Mouse (Mus musculus) frontal cortex, adult (tissue): ENCODE results near the gene Tsnax.

Source experiments
- ATAC-seq: cut with Nextera tagmentation; 2 replicates; pipeline ENCODE4 v1.9.2; 2017; ENCODE audit warnings: mild to moderate bottlenecking, moderate library complexity, mixed read lengths; ENCODE audit not compliant: low TSS enrichment

Gene Tsnax

DNA sequence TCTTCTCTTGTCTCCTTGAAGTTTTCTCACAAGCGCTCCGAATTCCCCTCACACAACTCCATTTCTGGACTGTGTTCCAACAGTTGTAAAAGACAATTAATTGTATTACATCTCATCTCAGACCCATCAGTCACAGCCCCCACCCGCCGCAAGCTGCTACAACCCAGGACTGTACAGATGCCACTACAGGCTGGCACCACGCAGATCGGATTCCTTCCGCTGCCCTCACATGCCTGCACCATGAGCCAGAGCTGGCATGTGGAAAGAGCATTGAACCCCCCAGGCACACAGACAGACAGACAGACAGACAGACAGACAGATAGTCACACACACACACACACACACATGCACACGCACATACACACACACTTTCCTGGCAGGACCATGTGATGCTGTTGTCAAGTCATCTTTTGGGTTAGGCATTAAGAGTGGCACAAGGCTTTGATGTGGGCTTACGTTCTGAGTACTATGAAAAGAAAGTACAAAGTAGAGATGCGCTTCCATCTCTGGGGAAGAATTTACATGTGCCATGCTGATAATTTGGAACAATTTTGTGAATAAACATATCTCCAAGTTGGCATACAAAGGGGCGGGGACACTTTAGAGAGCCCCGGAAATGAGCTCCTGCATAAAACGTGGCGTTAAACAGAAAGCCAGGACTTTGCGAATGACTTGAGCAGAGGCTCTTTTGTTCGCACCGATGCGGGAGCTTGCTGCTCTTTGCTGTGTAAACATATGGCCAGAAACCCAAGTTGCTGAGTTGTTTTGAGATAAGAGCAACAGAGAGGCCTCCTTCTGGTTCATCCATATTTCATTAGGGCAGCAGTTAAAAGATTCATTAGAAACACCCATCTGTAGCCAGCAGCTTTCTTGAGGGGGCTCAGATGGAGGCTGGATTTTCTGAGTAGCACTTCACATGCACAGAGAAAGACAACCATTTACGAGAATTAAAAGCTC, 67.9 kb downstream of the Tsnax start:
- no peak for ATAC-seq

DNA sequence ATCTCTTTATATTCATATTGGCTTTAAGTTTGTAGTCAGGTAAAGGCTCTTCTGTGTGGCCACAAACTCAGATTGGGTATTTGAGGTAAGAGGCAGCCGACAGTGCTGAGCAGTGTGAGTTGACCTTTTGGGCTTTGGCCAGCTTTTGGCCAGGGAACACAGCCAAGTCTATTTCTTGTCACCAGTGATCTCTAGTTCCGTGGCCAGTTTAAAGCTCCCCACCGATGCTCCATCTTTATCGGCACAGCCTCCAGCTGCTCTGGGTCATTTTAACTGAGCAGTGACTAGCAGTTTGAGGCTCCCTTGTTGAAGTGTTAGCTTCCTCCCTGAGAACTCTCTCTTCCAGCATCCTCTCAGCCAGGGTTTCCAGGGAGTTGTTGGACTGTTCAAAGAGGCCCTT, 70.9 kb downstream of the Tsnax start:
- no peak for ATAC-seq
